Mouse (Mus musculus) spleen, adult 18-20 months (tissue): Measurements from ENCODE around the gene Lca5.
A peak's percentile ranks its signal among the peaks of the same experiment; 100 is the strongest.

ENCODE experiments used
- DNase-seq, 2 experiments: peaks; one replicate each; pipeline ENCODE4 v3.0.0; 2022; ENCODE audit warnings: mixed read lengths in 2 of 2

Gene Lca5

DNA sequence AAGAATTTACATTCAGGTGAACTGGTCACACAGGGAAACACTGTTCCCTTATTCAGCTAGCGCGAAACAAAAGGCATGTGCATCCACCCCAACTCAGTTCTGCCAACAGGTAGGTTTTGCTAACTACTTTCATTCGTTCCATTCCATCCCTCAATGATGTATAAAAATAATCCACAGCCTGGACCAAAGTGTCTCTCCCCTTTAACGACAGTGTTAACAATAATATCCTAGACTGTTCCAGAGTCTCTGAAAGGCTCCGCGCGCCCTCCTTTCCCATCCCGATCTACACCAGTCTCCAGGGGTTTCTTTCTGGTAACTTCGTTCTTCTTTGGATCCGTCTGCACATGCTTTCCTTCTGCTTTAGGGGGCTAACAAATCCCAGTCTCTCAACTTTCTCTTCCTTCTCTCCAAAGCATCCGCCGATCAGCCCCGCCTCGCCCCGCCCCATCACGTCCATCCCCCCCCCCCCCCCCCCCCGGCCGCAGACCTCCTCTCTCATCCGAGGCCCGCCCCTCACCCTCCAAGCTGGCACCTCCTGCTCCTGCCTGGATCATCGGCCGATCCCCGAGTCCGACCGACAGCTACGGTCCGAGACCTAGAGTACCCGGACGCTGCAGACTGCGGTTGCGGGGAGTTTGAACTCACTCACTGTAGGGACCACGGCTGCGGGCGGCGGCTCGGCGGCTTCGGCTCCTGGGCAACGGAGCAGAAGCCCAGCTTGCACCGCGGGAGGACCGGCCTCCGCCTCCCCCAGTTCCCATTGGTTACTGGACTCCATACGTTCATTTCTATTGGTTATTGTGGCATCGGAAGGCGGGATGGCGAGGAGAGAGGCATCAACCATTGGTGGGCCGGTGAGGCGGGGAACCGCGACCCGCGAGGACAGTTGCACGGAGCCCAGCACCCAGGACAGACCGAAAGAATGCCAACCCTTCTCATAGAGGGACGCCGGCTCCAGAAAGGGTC, at the start of gene Lca5:
Gene Lca5, minus strand, starts transcription at position 736 of the 966 bp plus-strand sequence.
- peak; percentile 86 to 88 for DNase-seq

DNA sequence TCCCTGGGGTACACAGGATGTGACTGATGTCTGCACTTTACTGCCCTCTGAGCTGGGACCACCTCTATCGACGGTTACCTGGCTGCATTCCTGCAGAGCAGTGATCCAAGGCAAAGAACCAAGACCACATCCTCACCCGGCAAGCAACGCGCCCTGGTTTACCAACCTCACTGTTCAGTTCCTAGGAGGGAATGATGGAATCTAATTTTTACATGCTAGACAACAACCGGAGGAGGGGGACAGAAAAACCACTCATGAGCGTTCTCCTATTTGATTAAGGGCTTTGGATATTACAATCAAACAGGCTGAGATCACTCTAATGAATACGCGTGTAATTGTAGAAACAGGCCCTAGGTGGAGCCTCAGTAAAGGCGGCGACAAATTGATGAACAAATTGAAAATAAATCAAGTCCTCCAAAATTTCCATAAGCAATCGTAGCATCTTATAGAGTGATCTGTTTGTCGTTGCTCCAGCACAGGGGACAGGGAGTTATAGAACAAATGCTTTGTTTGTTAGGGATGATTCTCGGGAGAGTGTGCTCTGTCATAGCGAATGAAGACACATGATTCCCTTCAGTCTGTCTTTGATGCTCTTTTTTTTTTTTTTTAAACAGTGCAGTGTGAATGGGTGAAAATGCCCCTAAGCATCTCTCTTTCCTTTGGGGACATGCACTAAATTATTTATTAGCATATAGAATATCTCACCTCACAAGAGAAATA, 47.7 kb upstream of the Lca5 start:
- no peak for DNase-seq

DNA sequence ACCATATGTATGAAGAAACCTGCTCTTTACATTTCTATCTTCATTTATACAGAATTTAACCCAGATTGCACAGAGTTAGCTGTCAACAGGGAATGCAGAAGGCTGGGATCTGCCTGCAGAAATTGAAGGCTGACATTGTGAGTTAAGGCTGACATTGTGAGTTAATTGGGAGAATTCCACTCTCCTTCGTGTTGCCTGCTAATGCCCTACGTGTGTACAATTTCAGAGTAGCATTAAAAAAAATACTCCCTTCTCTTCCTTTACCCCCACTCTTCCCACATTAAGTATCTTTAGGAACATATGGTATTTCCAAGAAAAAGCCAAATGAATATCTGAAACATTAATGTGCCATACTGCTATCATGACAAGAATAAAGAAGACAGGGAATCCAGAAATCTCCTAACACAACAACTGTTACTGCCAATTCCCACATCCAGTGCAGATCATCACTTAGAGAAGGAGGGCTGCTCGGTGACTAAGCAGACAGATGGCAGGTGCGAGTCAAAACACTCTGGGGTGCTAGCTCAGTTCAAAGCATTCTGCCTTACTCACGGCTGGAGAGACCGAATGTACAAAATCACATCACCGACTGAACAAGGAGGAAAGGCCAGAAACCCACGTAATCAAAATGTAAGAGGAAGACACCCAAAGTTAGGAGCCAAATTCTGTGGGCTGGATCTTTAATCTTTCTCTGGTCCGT, 47.0 kb upstream of the Lca5 start:
- no peak for DNase-seq

DNA sequence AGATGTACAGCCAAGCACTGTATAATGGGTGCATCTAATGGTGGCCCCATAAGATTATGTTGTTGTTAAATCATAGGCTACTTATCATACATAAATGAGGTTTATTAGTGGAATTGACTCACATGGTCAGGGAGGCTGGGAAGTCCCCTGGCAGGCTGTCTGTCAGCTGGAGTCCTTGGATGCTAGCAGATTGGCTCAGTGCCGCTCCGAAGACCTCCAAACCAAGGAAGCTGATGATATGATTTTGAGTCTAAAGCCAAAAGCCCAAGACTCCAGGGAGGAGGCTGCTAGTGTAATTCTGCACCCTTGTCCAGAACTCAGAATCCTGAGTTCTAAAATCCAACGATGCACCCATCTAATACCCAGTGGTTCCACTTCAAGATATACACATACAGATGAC, 45.0 kb upstream of the Lca5 start:
- no peak for DNase-seq

- no peak for DNase-seq
These were observed 44.4 kb upstream of the Lca5 start for GRCm38 (mm10) chr9:83485357-83485756.

- no peak for DNase-seq
These were observed 42.5 kb upstream of the Lca5 start for GRCm38 (mm10) chr9:83483419-83483818.

DNA sequence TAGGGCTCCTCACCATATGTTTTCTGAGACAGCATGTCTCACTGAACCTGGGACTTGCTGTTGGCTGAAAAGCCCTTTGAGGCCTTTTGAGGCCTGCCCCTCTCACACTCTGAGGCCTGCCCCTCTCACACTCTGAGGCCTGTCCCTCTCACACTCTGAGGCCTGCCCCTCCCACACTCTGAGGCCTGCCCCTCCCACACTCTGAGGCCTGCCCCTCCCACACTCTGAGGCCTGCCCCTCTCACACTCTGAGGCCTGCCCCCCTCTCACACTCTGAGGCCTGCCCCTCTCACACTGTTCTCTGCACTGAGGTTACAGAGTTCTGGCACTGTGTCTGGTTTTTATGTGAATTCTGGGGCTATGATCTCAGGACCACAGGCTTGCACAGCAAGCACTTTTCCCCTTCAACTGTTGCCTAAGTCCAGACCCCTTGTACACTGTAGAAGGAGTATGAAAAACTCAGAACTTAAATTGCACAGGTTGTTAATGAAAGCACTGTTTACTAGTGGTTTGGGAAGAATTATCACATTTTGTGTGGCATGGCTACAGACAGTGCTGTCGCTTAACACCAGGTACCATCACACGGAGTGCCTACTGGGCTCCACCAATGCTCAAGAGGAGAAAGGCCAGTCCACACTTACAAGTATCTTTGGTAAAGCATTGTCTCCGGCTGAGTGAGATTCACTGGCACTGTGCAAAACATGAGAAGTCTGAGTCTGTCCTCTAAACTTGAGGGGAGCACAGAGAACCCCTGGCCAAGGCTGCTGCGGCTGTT, 41.4 kb upstream of the Lca5 start:
- no peak for DNase-seq

DNA sequence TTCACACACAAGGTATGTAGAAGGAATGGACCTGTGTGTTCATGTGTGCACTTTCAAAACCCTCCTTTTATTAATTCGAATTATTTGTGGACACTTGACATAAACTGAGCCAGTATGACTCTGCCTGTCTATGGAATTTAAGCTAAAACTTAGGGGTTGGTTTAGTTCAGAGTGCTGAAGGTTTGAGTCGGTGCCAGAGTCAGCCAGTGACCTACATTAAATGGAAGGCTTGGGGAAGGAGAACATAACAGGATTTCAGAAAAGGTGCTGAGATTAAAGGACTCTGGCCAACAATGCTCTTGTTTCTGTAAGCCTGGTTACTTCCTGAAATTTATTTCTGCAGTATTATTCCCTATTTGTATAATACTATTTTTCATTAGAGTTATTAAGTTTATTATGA, 28.9 kb upstream of the Lca5 start:
- no peak for DNase-seq

- peak; percentile 42 to 70 for DNase-seq
These were observed 6.8 kb upstream of the Lca5 start for GRCm38 (mm10) chr9:83447771-83448170.

GRCm38 (mm10) chr9:83447176-83447575, 6.2 kb upstream of the Lca5 start:
- DNase-seq: no peak

DNA sequence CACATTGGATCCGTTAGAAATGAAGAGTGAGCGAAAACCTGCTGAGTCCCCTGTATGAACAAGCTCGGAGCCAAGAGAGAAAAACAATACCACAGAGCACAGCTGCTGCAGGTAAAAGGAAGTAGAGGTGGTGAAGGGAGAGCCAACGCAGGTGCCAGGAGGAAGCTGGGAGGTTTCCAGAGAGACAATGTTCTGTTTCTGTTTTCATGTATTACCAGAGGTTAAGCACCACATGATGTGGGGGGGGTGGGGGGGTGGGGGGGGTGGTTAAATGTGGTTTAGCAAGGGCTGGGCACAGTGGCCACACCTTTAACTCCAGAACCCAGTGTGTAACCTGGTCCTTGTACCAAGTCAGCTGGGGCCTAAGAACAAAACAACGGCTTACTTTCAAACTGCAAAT, 3.3 kb downstream of the Lca5 start:
- DNase-seq: no peak

DNA sequence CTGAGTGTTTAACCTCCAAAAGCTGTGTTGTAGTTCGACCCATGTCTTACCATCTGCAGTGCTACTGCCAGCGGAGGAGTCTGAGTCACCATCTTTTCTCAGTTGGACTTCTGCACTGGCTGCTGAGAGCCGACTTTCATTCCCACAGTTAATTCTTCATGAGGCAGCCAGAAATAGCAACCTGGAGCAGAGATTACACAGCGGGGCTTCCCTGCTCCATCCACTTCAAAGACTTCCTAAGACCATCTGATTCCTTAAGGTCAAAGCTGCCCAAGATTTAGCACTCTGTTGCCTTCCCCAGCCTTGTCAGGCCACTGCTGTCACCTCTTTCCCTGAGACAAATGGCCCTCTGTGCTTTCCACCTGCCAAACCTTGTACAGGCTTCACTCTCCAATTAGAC, 6.4 kb downstream of the Lca5 start:
- no peak for DNase-seq

DNA sequence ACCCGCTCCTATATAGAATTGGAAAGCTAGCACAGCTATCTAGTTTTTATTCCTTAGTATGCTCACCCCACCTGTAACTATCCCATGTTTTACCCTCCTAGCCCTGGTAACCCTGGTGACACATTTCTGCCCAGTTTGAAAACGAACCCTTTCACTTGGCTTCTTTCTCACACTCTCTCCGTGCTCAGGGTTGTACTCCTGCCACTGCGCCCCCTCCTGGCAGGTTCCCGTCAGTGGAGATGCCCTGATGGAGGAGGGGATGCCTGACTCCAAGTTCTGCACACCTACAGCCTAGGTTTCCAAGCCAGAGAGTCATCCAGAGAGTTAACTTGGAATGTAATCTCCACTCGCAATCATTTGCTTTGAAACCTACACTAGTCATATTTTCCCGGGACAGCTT, 7.3 kb downstream of the Lca5 start:
- DNase-seq: peak; percentile 22 to 61

DNA sequence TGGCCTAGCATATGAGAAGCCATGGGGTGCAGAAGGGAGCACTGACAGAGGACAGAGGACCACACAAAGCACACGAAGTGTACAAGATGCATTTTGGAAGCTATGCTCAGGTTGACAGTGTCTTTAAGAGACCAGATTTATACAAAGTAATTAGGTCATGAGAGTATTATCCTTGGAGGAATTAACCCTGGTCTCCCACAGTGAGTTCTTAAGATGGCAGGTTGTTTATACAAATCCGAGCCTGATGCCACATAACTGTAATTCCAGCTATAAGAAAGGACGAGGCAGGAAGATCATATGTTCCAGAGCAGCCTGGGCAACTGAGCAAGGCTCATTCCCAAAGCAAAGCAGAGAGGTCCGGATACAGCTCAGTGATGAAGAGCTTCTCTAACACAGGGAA, 13.0 kb downstream of the Lca5 start:
- no peak for DNase-seq

GRCm38 (mm10) chr9:83418965-83419364, 22.0 kb downstream of the Lca5 start:
- no peak for DNase-seq

- peak in 1 of 2 experiments; percentile 9 for DNase-seq
These were observed 27.9 kb downstream of the Lca5 start for GRCm38 (mm10) chr9:83413046-83413445.

DNA sequence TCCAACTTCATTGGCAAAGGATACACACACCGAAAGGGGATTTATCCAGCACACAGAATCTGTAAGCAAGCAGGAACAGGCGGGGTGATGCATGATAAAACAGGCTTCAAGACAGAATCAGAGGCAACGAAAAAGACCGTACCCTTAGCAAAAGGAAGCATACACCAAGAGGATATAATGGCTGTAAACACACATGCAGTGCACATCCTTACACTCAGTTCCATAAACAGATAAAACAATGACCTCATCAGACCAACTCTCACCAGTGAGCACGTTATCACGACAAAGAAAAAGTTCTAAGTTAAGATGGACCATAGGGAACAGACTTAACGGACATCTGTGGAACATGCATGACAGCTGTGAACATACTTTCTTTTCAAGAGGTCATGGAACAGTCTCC, 35.8 kb downstream of the Lca5 start:
- DNase-seq: no peak

GRCm38 (mm10) chr9:83400783-83401182, 40.1 kb downstream of the Lca5 start:
- DNase-seq: no peak

DNA sequence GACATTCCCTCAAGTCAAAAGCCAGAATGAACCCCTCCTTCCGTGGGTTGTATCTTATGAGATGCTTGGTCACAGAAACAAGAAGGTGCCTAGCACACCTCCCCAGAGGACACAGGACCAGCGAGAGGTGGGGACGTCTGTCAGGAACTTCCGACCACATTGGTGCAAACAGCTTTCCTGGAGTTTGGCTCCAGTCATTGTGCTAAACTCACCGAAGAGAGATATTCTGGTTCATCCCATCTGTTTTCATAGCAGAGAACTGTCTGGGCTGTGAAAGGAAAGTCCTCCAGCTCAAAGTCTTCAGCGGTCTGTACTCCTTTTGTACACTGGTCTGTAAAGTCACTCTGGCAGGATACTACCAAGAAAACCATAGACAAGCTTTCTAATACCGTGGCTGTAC, 41.5 kb downstream of the Lca5 start:
- DNase-seq: no peak

DNA sequence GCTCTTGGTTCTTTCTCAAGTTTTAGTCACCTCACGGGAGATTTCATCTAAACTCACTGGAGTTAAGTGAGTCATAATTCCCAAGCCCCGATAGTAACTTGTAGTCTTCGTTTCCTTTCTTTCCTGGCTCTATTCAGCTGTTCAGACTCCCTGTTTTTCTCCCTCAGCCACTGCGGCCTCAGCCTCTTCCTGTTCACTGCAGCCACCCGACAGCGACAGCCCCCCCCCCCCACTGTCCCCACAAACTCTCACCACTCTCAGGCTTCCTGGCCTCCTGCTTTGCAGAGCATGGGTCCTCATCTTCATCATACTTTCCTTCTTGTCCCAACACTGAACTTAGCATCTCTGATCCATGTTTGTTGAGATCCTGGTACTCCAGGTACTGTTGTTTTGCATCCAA, 42.7 kb downstream of the Lca5 start:
- DNase-seq: no peak

DNA sequence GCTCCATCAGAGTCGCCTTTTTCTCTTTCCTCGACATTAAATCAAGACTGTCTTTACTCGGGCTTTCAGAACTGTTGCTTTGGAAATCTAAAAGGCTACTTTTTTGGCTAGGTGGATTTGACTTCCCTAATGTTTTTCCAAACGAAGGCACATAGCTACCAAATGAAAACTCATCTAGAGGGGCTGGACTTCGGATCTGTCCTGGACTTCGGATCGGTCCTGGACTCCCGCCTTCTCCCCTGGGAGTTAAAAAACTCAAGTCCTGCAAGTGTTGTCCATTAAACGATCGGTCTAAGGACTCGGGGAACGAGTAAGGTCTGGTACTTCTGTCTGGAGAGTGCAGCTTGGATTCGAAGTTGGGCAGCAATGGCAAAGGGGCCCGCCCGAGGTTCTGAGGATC, 45.5 kb downstream of the Lca5 start:
- DNase-seq: no peak

- no peak for DNase-seq
These were observed 48.9 kb downstream of the Lca5 start for GRCm38 (mm10) chr9:83391996-83392395.

GRCm38 (mm10) chr9:83389570-83389969, 51.4 kb downstream of the Lca5 start:
- no peak for DNase-seq
